Mouse (Mus musculus) lung, embryonic 14.5 days (tissue): ENCODE data around the gene Lrrn2. TPM values are rescaled to one million over a fixed set of nuclear protein-coding genes. Genes with fewer than 3 reads are reported as not detected.

Source experiments
- ATAC-seq: fragments of 200-750 bp; cut with Nextera tagmentation; 2 replicates; pipeline ENCODE4 v1.8.0; 2017; ENCODE audit warnings: mild to moderate bottlenecking, moderate TSS enrichment, moderate library complexity; ENCODE audit not compliant: insufficient read depth
- DNase-seq: peaks from one replicate; pipeline ENCODE4 v3.0.0-alpha.2; 2015
- H3K27ac ChIP-seq: fragments of 300-500 bp; sonication (generic); 2 replicates; pipeline ENCODE4 v1.5.1; 2014; ENCODE audit warnings: low read depth, mild to moderate bottlenecking, moderate library complexity
- H3K27me3 ChIP-seq: fragments of 300-500 bp; sonication (generic); 2 replicates; pipeline ENCODE4 v1.6.1; 2014; ENCODE audit warnings: low read length, control low read depth; ENCODE audit not compliant: insufficient read depth
- H3K36me3 ChIP-seq: fragments of 300-500 bp; sonication (generic); 2 replicates; pipeline ENCODE4 v1.6.1; 2014; ENCODE audit warnings: control low read depth; ENCODE audit not compliant: insufficient read depth
- H3K4me1 ChIP-seq: fragments of 300-500 bp; sonication (generic); 2 replicates; pipeline ENCODE4 v1.6.1; 2014; ENCODE audit warnings: antibody characterized with exemption, control low read depth; ENCODE audit not compliant: insufficient read depth
- H3K4me2 ChIP-seq: fragments of 300-500 bp; sonication (generic); 2 replicates; pipeline ENCODE4 v1.6.1; 2014; ENCODE audit warnings: mild to moderate bottlenecking
- H3K4me3 ChIP-seq: fragments of 300-500 bp; sonication (generic); 2 replicates; pipeline ENCODE4 v1.5.1; 2014; ENCODE audit warnings: low read depth, low read length
- H3K9ac ChIP-seq: fragments of 300-500 bp; sonication (generic); 2 replicates; pipeline ENCODE4 v1.6.1; 2014
- H3K9me3 ChIP-seq: fragments of 300-500 bp; sonication (generic); 2 replicates; pipeline ENCODE4 v1.6.1; 2016; ENCODE audit warnings: low read depth, low read length, control low read depth
- CTCF ChIP-seq: IDR thresholded peaks from 2 replicates; pipeline ENCODE4 v1.5.1; 2016; ENCODE audit warnings: antibody characterized with exemption, low read depth
- WGBS: fragments of 180-500 bp; shearing (Covaris S2); extraction: QIAGEN DNeasy Blood & Tissue Kit; methylation state at CpG from one replicate; pipeline ENCODE4 v1.1.7; 2014; 5-methylcytosine and 5-hydroxymethylcytosine counted together
- polyA plus RNA-seq: library from polyadenylated mRNA; unstranded; fragments of >200 nt; fragmentation: Nextera tagmentation; extraction: Ambion mirVana; gene quantifications from 2 replicates; pipeline ENCODE4 v1.2.1, GENCODE M21; 2014

The Lrrn2 gene
- polyA plus RNA-seq, 1 experiment from 2014 or later = 3.2 TPM

- Histone ChIP-seq H3K4me1 (peaks cover 7% of the 10 kb centered on the region; the same call in 1 of the 2 replicates), H3K4me3 (no peak overlapping the region), H3K9me3 (no peaks in the 10 kb centered on the region), H3K27ac (no peak overlapping the region), H3K9ac (no peak overlapping the region), H3K4me2 (no peak overlapping the region), H3K27me3 (no peaks in the 10 kb centered on the region), H3K36me3 (no peaks in the 10 kb centered on the region)
- TF ChIP-seq CTCF = no peak
- ATAC-seq = no peak
- no peak for DNase-seq
- 12% methylated on average over 8 of the region's 8 CpGs for WGBS
Observed at GRCm38 (mm10) chr1:132917554-132917953, 37.5 kb downstream of the Lrrn2 start.

- Histone ChIP-seq H3K4me1 (peaks cover 7% of the 10 kb centered on the region; the same call in 1 of the 2 replicates), H3K9ac (no peak overlapping the region), H3K4me3 (no peak overlapping the region), H3K9me3 (no peaks in the 10 kb centered on the region), H3K27me3 (no peaks in the 10 kb centered on the region), H3K36me3 (no peaks in the 10 kb centered on the region), H3K27ac (no peak overlapping the region), H3K4me2 (no peak overlapping the region)
- ATAC-seq (peak; percentile 70; the same call in 1 of the 2 replicates), DNase-seq (peak; percentile 57)
- WGBS = 10% methylated on average over 10 of the region's 10 CpGs
- TF ChIP-seq CTCF = no peak
Observed at GRCm38 (mm10) chr1:132918117-132918680, 38.1 kb downstream of the Lrrn2 start.

- ATAC-seq (no peak), DNase-seq (no peak)
- no peaks in the 10 kb centered on the region for H3K27me3 ChIP-seq
- H3K9ac ChIP-seq = no peak overlapping the region
- no peak overlapping the region for H3K27ac ChIP-seq
- no peak for TF ChIP-seq CTCF
- 85% methylated on average over 8 of the region's 8 CpGs for WGBS
- H3K4me2 ChIP-seq = no peak overlapping the region
- no peaks in the 10 kb centered on the region for H3K36me3 ChIP-seq
- no peak overlapping the region for H3K4me3 ChIP-seq
- peaks cover 7% of the 10 kb centered on the region; the same call in 1 of the 2 replicates for H3K4me1 ChIP-seq
- H3K9me3 ChIP-seq = no peaks in the 10 kb centered on the region
Observed at GRCm38 (mm10) chr1:132919258-132919657, 39.2 kb downstream of the Lrrn2 start.

GRCm38 (mm10) chr1:132921071-132921470 lies 41.0 kb downstream of the Lrrn2 start:
- DNase-seq = peak; percentile 11
- 11% methylated on average over 13 of the region's 13 CpGs for WGBS
- H3K4me1 ChIP-seq = peaks cover 7% of the 10 kb centered on the region; the same call in 1 of the 2 replicates
- no peak overlapping the region for H3K4me3 ChIP-seq
- no peak overlapping the region for H3K9ac ChIP-seq
- H3K27ac ChIP-seq = no peak overlapping the region
- no peak for TF ChIP-seq CTCF
- H3K4me2 ChIP-seq = peak overlapping the region; percentile 23; the same call in 1 of the 2 replicates
- no peaks in the 10 kb centered on the region for H3K36me3 ChIP-seq
- H3K27me3 ChIP-seq = no peaks in the 10 kb centered on the region
- no peaks in the 10 kb centered on the region for H3K9me3 ChIP-seq
- no peak for ATAC-seq

- WGBS = 90% methylated on average over 9 of the region's 9 CpGs
- Histone ChIP-seq H3K4me2 (no peak overlapping the region), H3K36me3 (no peaks in the 10 kb centered on the region), H3K4me3 (no peak overlapping the region), H3K4me1 (peaks cover 7% of the 10 kb centered on the region; the same call in 1 of the 2 replicates), H3K27ac (no peak overlapping the region), H3K9me3 (no peaks in the 10 kb centered on the region), H3K27me3 (no peaks in the 10 kb centered on the region), H3K9ac (no peak overlapping the region)
- no peak for DNase-seq
- no peak for TF ChIP-seq CTCF
- ATAC-seq = no peak
Observed at GRCm38 (mm10) chr1:132922257-132922656, 42.2 kb downstream of the Lrrn2 start.

GRCm38 (mm10) chr1:132925270-132925669 lies 45.2 kb downstream of the Lrrn2 start:
- no peak overlapping the region for H3K9ac ChIP-seq
- H3K4me1 ChIP-seq = no peaks in the 10 kb centered on the region
- 82% methylated on average over 7 of the region's 7 CpGs for WGBS
- ATAC-seq (no peak), DNase-seq (no peak)
- H3K9me3 ChIP-seq = no peaks in the 10 kb centered on the region
- no peak overlapping the region for H3K27ac ChIP-seq
- no peak overlapping the region for H3K4me3 ChIP-seq
- TF ChIP-seq CTCF = no peak
- no peaks in the 10 kb centered on the region for H3K27me3 ChIP-seq
- H3K4me2 ChIP-seq = no peak overlapping the region
- H3K36me3 ChIP-seq = no peaks in the 10 kb centered on the region

- DNase-seq (no peak), ATAC-seq (no peak)
- H3K4me1 ChIP-seq = no peaks in the 10 kb centered on the region
- no peaks in the 10 kb centered on the region for H3K9me3 ChIP-seq
- H3K27me3 ChIP-seq = no peaks in the 10 kb centered on the region
- no peaks in the 10 kb centered on the region for H3K36me3 ChIP-seq
- H3K27ac ChIP-seq = no peak overlapping the region
- H3K4me3 ChIP-seq = no peak overlapping the region
- no peak overlapping the region for H3K9ac ChIP-seq
- WGBS = 29% methylated on average over 19 of the region's 19 CpGs
- H3K4me2 ChIP-seq = no peak overlapping the region
- TF ChIP-seq CTCF = no peak
Observed at GRCm38 (mm10) chr1:132928032-132928906, 48.2 kb downstream of the Lrrn2 start.
